Mouse (Mus musculus) megakaryocyte, adult 5-6 weeks (primary cell): ENCODE results near the gene Inpp5b. TPM values are rescaled to one million over a fixed set of nuclear protein-coding genes. Genes with fewer than 3 reads are reported as not detected.

Source experiments
- ATAC-seq: 2 replicates; pipeline ENCODE4 v1.8.0; 2016; ENCODE audit warnings: mild to moderate bottlenecking, inconsistent platforms; ENCODE audit not compliant: poor library complexity, severe bottlenecking
- total RNA-seq, 2 experiments: library from RNA; stranded (forward) in 1 of 2; stranded (reverse) in 1 of 2; fragments of 153-499, 151-499 nt in 1 of 2; fragments of 221-1000, 200-1000 nt in 1 of 2; gene quantifications; 2 replicates each; pipeline versions ENCODE4 v1.2.3 to v1.2.4; 2015 to 2017

The Inpp5b gene
- total RNA-seq, 2 experiments from 2014 or later: 32.6 to 48.4 TPM

DNA sequence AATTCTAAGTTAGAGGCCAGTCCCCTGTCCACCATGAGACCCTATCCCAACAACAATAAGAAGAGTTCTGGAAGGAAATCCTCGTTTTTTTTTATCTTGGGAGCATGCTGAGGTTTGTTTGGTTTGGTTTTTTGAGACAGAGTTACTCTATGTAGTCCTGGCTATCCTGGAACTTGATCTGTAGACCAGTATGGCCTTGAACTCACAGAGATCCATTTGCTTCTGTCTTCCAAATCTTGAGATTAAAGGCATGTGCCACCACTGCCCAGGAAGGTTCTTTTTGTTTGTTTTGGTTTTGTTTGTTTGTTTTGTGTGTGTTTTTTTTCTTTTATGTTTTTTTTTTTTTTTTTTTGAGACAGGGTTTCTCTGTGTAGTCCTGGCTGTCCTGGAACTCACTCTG lies 19.6 kb downstream of the Inpp5b start:
- no peak for ATAC-seq

DNA sequence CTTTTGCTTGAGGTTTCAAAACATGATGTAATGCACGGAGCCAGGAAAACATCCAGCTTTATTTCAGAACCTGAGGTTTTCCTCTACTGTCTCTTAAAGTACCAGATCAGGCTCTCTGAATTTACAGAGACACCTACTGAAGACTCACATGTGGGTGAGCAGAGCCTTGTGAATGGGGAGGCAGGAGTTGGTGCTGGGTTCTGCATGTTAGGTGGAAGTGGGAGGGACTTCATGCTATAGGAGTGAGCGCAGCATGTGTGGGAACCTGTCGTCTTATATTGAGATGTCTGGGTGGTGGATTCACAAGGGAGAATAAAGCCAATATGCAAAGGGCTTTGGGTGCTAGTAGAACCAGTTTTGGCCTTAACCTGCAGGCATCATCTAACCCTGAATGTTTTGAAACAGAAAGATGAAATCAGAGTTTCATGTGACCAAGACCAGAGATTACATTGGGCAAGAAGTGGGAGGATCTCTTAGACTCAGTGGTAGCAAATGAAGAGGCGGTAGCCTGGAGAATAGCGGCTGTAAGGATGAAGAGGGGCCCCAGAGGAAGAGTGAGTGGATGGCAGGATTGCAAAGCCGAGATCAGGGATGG lies 21.3 kb downstream of the Inpp5b start:
- peak; percentile 43 for ATAC-seq

GRCm38 (mm10) chr4:124765802-124766565 lies 24.3 kb downstream of the Inpp5b start:
- ATAC-seq: no peak

- ATAC-seq: peak; percentile 48
Measured at GRCm38 (mm10) chr4:124766566-124766940, 24.9 kb downstream of the Inpp5b start.

- no peak for ATAC-seq
Measured at GRCm38 (mm10) chr4:124768963-124769591, 27.4 kb downstream of the Inpp5b start.

GRCm38 (mm10) chr4:124770624-124771023 lies 29.0 kb downstream of the Inpp5b start:
- ATAC-seq: no peak

- ATAC-seq: peak; percentile 55
Measured at GRCm38 (mm10) chr4:124772125-124772524, 30.5 kb downstream of the Inpp5b start.

GRCm38 (mm10) chr4:124773449-124773848 lies 31.8 kb downstream of the Inpp5b start:
- ATAC-seq: no peak

- no peak for ATAC-seq
Measured at GRCm38 (mm10) chr4:124773995-124774394, 32.3 kb downstream of the Inpp5b start.

DNA sequence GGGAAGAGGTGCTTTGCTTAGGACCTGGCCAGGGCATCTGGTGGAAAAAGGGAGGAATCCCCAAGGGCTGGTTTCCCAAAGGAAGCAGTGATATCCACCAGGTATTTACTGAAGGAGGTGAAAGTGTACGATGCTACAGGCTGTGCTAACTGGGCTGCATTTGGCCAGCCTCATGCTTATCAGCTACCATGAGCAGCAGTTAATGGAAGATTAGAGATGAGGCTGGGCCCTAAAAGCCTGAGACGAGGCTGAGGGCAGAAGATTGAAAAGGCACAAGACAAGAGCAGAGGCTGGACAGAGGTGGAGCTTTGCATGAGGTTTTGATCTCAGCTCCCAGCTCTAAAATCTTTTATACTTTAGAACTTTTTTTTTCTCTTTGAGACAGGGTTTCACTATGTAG lies 32.8 kb downstream of the Inpp5b start:
- ATAC-seq: 0 out of 2 replicates have a peak, but pooled peaks have one; percentile 33

DNA sequence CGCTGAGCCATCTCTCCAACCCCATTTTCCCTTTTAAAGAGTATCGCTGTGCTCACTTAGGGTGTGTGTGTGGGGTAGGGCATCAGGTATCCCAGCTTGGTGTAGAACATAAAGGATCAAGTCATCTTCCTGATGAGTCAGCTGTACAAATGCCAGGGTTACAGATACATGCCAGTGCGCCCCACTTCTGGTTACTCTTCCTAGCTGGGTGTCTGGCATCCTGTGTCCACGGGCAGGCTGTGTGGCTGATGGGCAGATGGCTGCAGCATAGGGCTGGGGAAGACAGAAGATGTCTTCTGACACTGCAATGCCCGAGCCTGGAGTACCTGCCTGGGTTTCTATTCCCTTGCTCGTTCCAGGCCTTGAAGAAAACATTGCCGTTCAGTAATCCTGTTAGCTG lies 39.7 kb downstream of the Inpp5b start:
- no peak for ATAC-seq

DNA sequence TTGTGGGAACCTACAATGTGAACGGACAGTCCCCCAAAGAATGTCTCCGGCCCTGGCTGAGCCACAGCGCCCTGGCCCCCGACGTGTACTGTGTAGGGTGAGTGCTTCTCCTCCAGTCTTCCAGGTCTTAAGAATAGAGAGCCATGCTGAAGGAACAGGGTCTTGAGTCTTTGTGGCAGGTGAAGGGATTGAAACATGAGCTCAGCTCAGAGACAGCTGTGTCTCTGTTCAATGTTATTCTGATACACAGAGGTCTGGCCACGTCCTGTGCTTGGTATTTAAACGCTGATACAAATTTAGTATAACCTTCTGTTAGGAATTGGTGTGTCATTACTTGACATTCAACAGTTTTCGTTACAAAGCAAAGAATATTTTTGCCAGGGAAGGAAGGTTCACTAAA lies 40.7 kb downstream of the Inpp5b start:
- no peak for ATAC-seq

- ATAC-seq: no peak
Measured at GRCm38 (mm10) chr4:124783937-124784336, 42.3 kb downstream of the Inpp5b start.

DNA sequence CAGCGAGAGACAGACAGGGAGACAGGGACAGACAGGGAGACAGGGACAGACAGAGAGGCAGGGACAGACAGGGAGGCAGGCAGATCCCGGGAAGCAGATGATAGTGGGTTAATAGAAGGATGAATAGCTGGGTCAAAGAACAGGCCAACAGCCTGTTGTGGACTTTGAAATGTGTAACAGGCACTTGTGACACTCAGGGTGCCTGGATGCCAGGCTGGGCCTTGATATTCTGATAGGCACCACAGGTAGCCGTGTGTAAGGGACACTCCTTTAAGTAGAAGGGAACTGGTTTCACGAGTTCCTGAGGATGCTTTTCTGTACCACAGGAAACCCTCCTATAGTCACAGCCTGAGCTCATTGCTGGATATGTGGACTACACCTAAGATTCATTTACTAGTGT lies 48.4 kb downstream of the Inpp5b start:
- no peak for ATAC-seq

DNA sequence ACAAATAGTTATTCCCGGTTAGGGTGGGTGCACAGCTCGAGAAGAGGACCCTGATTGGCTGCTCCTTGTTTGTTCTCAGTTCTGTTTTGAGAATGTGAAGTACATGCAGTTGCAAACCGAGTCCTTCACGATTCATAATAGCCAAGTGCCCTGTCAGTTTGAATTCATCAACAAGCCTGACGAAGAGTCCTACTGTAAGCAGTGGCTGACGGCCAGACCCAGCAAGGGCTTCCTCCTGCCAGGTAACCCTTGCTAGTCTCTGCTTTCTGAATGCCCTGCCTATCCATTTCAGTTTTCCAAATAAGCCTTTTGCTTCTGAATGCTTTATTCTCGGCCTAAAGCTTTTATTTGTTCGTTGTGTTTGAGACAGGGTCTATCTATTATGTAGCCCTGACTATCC lies 50.5 kb downstream of the Inpp5b start:
- ATAC-seq: no peak

DNA sequence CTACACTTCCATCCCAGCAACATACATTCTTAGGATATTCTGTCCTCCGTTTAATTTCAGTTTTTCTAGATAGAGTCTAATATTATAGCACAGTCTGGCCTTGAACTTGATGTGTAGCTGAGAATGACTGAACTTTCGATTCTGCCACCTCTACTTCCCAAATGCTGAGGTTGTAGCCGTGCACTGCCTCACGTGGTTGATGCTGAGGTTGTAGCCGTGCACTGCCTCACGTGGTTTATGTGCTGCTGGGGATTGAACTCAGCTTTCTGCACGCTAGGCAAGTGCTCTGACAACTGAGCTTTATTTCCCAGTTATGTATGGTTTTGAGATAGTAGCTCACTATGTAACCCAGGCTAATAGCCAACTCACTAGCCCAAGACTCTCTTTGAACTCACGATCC lies 54.5 kb downstream of the Inpp5b start:
- ATAC-seq: no peak

GRCm38 (mm10) chr4:124796913-124797312 lies 55.3 kb downstream of the Inpp5b start:
- ATAC-seq: no peak

GRCm38 (mm10) chr4:124801552-124802308 lies 60.1 kb downstream of the Inpp5b start, which contains the start of gene Mtf1:
TSS of gene Mtf1 (plus strand) at chr4:124802104.
- peak; percentile 72 for ATAC-seq

DNA sequence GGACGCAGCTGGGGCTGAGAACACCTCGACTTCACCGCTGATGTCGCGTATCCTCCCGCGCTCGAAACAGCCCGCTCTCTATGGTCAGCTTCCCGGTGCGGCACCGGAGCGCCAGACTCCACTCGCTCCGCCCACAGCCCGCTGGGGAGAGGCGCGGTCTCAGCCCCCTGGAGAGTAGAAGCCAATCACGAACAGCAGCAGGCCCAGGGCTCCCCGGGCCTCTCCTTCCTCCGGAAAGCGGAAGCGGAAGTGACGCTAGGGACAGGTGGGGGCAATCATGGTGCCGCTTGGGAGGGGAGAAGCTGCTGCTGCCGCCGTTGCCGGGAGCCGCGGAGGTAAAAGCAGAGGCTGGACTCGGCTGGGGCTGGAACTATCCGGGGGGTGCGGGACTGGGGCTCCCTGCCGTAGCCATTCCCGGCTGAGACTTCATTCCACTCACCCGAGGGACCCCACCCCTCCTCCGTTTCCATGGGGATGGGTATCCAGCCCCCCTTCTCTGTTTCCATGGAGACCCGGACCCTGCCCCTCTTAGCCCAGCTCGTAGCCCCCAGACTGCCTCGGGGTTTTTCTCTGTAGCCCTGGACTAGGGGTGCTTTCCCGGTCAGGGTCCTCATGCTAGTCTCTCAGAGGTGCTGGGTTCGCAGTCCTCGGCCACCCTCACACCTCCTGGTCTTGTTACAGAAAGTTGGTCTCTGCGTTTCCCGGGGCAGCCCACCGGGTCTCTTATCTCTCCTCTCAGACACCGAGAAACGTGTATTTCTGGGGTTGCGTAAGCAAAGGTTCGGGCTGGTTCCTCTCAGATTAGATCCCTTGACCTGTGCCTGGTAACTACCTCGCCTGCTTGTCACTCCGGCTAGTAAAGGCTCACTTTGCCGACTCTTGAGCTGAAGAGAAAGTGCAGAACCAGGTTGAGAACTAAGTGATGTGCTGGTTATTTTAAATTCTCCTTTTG lies 60.9 kb downstream of the Inpp5b start:
- peak; percentile 94 for ATAC-seq

- no peak for ATAC-seq
Measured at GRCm38 (mm10) chr4:124803406-124803805, 61.8 kb downstream of the Inpp5b start.
